Mouse (Mus musculus) testis, postnatal 14 days (tissue): ENCODE results near the gene Fam3c.
A peak's percentile ranks its signal among the peaks of the same experiment; 100 is the strongest.
"Not testable (repeated sequence)": the region's sequence is repeated elsewhere in the genome, so short reads cannot be mapped to it uniquely, and the experiment has no call there.

Experiments
- DNase-seq: peaks from one replicate; pipeline ENCODE4 v3.0.0; 2021; ENCODE audit warnings: low spot score

The Fam3c gene

DNA sequence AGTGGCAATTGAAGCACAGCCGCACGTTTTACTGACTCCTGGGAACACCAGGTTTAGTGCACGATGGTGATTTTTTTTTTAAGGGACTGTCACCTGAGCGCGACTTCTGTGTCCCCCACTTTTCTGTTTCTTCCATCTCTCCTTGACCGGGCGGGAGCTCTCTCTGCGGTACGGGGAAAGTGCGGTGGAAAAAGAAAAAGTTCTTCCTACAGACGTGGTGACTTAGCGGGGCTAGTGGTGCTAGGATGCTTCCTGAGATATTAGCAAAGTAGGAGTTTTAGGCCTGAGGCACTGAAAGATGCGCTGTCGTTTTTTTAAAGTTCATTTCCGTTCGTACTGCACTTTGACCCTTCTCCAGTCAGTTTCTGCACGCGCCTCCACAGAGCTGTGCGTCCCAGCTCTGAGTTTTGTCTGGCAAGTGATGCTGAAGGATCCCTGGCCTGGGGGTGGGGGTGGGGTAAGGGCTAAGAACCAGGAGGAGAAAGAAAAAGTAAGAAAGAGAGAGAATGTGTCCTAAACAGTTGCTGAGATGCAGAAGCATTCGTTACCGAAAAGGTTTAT is 66.5 kb downstream of the Fam3c start:
- DNase-seq, result no peak

DNA sequence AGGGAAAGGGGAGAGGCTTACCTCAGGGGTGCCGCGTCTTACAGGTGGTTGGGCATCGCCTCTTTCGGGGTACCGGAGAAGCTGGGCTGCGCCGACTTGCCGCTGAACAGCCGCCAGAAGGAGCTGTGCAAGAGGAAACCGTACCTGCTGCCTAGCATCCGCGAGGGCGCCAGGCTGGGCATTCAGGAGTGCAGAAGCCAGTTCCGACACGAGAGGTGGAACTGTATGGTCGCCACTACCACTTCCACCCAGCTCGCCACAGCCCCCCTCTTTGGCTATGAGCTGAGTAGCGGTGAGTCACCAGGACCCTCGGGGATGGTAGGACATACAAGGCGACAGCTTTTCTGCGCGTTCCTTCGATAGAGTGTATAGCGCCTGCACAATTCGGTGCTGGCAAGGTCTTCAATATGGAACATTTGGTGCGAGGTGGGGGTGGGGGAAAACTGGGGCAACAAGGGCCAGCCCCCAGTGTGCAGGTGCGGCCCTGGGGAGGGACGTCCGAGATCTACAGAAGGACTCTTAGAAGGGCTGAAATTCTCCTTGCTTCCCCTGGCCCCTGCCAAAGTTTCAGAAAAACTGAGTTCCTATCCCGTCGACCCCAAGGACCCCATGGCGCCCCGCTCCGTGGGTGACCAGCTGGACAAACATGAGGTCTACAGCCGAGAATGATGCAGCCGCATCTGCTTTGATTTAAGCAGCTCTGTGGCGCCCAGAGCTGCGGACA is 67.1 kb downstream of the Fam3c start:
- no peak for DNase-seq

DNA sequence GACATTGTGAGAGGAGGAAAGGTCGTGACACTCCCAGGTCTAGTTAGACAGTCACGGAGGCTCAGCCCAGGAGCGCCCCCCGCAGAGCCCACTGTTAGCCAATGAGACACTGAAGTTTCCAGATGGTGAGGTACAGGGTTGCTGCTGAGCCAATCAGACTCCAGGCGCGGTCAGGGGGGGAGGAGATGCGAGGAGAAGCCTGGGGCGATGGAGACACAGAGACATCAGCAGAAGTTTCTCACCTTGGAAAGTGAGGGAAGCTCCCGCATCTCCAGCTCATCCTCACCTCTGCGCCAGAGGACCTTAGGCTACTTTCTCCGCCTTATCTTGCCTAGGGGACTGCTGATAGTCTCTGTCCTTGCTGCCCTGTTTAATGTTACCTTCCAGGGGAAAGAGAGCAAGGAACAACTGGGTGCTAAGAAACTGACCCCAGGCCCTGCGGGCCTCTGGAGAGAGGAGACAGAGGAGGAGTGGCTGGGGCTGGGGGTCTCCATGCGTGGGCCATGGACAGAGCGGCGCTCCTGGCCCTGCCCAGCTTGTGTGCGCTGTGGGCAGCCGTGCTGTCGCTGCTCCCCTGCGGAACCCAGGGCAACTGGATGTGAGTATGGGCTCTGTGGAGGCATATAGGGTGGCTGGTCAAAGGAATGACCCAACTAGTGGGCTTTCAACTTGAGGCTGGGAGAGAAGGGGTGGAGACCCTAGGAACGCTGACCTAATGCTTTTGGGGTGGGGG is 67.9 kb downstream of the Fam3c start, which contains the start of gene Wnt16:
TSS of gene Wnt16 (plus strand) at position 224 of the 733 bp plus-strand sequence.
- DNase-seq, result peak; percentile 10

DNA sequence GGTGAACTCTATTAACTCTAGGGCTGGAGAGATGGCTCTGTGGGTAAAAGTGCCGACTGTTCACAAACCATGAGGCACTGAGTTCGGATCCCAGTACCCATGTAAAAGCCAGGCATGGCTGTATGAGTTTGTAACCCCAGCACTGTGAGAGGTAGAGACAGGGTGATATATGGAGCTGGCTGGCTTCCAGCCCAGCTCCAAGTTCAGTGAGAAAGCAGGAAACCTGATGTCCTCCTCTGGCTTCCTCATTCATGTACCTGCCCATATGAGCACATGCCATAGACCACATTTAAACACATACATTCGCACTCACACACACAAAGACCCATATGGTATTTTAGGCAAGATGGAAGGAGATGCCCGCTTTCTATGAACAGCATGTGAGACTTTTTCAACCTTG is 73.6 kb downstream of the Fam3c start:
- no peak for DNase-seq

DNA sequence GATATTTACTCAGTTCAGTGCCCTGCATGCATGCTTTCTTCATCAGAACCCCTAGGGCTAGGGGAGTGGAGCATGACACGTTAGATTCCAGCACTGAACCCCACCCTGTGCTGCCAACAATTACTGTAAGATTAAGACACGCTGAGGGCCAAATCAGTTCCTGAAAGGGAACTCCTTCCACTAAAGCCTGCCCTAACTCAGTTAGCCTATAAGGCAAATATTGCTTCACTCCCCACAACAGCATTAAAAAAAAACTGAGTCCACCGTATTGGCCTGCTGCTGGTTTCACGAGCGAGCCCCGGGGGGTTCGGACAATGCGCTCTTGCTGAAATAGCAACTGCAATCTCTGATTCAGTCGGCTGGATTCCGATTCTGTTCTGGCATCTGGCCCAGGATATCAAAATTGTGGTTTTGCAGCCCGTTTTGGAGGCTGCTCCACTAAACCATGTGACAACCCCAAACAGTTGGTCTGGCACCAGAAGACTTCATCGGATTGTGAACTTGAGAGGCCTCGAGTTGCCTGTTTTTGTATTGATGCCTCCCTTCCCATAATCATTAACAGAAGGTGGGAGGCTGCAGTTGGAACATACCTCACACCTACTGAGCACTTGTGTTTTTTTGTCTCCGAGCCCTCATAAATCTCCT is 75.7 kb downstream of the Fam3c start:
- no peak for DNase-seq

DNA sequence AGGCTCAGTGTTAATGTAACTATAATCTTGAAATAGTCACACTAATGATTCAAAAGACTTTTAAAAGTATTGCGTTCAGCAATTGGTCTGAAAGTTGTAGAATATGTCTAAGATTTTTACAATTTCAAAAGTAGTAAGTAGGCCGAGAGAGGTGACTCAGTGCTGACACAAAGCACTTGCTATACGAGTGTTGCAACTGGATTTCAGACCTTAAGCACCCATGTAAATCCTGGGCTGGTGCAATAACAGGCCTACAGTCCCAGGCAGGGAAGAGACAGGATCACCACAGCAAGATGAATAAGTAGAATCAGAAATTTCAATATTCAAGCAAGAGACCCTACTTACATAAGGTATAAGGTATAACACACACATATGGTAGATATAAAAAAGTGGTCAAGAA is 78.1 kb downstream of the Fam3c start:
- no peak for DNase-seq

DNA sequence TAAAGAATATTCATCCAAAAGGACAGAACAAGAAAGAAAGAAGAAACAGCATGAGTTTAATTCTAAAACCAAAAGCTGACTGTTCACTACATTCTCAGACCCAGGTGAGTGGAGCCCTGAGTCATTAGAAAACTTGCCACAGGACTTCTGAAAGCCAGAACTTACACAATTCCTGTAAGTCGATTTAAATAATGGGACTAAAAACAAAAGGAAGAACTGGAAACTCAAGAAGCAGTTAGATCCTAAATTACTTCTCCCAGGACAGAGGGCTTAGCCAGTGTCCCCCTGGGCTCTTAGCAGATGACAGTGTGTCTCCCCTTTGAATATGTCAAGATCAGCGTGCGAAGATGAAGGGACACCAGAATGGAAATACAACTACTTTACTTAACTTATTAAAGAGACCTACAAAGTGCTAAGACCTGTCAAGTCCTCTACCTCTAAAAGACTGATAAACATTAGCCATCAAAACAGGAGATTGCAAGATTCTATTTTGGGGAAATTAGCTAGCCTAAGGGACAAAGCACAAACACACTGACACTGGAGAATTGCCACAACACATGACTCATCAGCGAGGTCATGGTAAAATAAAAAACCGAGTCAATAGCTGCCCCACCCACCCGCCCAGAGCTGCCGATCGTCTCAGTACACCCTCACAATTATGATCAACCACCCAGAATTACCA is 86.1 kb downstream of the Fam3c start:
- DNase-seq, result no peak

DNA sequence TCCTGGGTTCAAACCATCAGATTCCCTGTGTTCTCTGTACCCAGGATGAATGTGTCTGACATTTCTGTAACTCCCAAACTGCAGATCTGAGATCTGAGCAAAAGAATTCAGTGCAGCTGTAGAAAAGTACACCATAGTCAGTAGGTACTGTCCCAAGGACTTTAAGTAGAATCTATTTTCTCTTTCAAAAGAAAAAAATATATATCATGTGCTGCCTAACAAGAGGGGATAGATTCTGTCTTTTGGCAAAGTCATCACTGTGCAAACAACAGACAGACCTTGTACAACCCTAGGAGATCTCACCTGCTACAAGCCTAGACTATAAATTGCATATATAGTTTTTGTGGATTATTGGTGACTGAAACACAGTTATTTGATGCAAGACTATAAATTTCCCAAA is 87.4 kb downstream of the Fam3c start:
- DNase-seq, result no peak

DNA sequence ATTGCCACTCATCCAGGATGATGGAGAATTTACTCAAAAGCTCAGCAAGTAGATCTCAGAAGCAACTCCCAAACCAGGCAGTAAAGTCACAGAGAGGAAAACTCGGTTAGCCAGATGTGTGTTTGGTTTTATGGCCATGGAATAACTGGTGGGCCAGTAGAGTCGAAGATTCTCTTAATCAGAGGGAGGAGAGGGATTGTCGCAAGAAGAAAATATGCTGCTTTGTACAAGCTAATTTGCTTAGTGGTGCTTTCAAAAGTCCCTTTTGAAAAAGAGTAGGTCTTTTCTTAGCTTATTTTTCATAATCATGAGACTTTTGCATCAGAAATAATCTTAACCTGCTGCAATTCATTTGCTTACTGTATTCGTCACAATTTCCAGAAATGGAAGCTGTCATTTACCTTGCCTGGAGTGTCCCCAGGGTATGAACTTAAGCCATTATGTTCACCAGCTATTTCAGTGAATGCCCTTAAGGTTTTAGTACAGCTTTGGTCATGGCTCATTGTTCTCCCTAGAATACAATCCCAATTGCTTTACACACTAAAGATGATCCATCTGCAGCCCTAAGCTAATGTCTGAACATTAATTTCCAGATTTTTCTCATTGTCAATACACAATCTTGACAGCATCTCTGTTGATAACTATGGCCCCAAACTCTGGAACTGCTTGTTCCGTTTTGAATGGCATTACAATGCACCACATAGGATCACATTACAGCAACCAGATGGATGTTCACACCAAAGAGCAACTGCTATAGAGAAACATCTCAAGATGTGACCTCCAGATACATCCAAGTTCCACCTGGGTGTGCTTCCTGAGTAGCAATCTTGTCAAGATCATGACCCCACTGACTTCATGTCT is 88.0 kb downstream of the Fam3c start:
- DNase-seq, result no peak

DNA sequence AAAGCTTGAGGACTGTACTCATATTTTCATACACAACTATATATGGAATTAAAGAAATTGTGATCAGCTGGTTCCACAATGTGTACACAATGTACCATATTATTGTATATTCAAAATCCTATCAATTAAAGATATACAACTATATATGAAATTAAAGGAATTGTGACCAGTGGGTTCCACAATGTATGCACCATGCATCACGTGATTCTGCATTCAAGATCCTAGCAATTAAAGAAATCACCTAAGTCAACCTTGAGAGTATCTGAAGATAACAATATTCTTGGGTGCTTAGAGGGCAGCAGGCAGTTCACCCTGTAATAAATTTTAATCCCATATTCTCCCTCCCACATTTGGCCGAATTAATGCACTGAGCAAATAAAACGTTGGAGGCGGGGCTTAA is 90.0 kb downstream of the Fam3c start:
- no peak for DNase-seq

DNA sequence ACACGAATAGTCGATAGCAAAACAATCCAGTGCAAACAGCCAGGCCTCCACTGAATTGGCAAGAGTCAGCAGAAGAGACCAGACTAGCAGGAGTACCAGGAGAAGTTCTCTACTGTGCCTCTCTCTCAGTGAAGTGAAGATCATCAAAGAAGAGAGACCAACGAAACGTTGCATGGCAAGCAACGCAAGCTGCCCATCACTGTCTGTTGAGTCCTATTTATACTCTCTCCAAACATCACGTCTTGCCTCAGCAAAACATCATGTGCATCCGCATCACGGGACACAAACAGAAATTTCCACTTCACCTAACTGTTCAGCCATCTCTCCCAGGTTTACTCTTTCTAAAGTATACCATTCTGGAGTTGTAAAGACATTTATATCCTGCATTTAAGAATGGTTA is 91.9 kb downstream of the Fam3c start:
- not testable (repeated sequence) for DNase-seq

DNA sequence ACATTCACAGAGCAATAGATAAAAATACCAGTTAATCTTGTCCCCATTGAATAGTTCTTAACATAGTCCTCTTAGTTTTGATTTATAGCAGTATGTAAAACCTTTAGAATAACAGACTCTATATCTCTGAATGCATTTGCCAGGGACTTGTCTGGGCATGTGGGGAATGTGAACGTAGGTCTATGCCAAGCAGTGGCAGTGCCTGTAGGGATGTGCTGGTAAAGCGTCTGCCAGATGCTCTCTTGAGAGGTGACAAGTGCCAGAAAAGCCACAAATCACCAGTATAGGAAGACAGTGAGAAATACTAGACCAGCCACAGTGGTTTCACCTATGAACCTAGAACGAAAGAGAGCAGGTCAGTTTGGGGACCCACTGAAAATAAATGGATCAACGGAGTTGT is 93.5 kb downstream of the Fam3c start:
- no peak for DNase-seq

DNA sequence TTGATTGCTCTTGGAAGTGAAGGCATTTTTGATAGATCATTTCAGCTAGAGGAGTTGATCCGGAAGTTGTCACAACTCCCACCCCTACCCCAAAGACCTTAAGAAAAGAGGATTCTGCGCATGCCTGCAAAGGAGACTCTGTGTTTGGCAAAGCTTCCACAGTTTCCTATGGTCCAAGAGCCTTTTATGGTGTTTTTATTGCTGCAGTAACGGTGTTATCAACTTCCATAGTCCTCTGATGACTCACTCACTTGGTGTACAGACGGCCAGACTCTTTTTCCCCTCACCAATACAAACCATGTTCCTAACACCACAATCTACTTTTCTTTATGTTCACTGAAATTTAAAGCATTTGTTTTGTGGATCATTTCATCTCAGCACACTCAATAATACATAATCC is 97.3 kb downstream of the Fam3c start:
- DNase-seq, result no peak
